Mouse (Mus musculus) liver, adult 2 months (tissue): ENCODE data around the gene Akr1c18. TPM values are rescaled to one million over a fixed set of nuclear protein-coding genes. Genes with fewer than 3 reads are reported as not detected.

ENCODE experiments used
- DNase-seq: peaks from one replicate; pipeline ENCODE4 v3.0.0-alpha.2; 2011; ENCODE audit warnings: low read depth, low spot score; ENCODE audit errors: extremely low read depth
- H3K27ac ChIP-seq: fragments of 200-500 bp; replicated peaks from 2 replicates; pipeline ENCODE4 v1.5.1; 2012; ENCODE audit warnings: low read depth, mild to moderate bottlenecking, control low read depth, inconsistent platforms, low read length; ENCODE audit not compliant: insufficient read depth
- H3K27me3 ChIP-seq: fragments of 200-500 bp; 2 replicates; pipeline ENCODE4 v1.6.1; 2012; ENCODE audit warnings: mild to moderate bottlenecking, moderate library complexity, low read length, inconsistent platforms; ENCODE audit not compliant: control insufficient read depth, insufficient read depth
- H3K36me3 ChIP-seq: fragments of 200-500 bp; 2 replicates; pipeline ENCODE4 v1.6.1; 2012; ENCODE audit warnings: low read length, inconsistent platforms; ENCODE audit not compliant: control insufficient read depth, insufficient read depth
- H3K4me1 ChIP-seq: fragments of 200-500 bp; 2 replicates; pipeline ENCODE4 v1.6.1; 2011; ENCODE audit warnings: low read length; ENCODE audit not compliant: control insufficient read depth, insufficient read depth
- H3K4me3 ChIP-seq: fragments of 200-500 bp; 2 replicates; pipeline ENCODE4 v1.5.1; 2011; ENCODE audit warnings: low read depth, mild to moderate bottlenecking, control low read depth, low read length, moderate library complexity; ENCODE audit not compliant: insufficient read depth
- H3K79me2 ChIP-seq: fragments of 200-500 bp; 2 replicates; pipeline ENCODE4 v1.6.1; 2012; ENCODE audit warnings: inconsistent platforms, mild to moderate bottlenecking, low read length, moderate library complexity; ENCODE audit not compliant: control insufficient read depth, insufficient read depth
- H3K9ac ChIP-seq: fragments of 200-500 bp; 2 replicates; pipeline ENCODE4 v1.6.1; 2012; ENCODE audit warnings: low read depth, mild to moderate bottlenecking, control low read depth, inconsistent platforms, low read length
- CTCF ChIP-seq: fragments of 200-500 bp; IDR thresholded peaks from 2 replicates; pipeline ENCODE4 v1.5.1; 2011; ENCODE audit warnings: low read depth, low read length, control low read depth
- POLR2A ChIP-seq: fragments of 200-500 bp; IDR thresholded peaks from 2 replicates; pipeline ENCODE4 v1.6.1; 2011; ENCODE audit warnings: low read length, control low read depth; ENCODE audit not compliant: insufficient read depth; ENCODE audit errors: extremely low read depth
- WGBS: fragments of 180-500 bp; shearing (Covaris S2); methylation state at CpG from one replicate; pipeline ENCODE4 v1.1.7; 2018; 5-methylcytosine and 5-hydroxymethylcytosine counted together
- polyA plus RNA-seq: library from polyadenylated mRNA; depleted of rRNA; stranded (reverse); fragments of >200 nt; gene quantifications from 2 replicates; pipeline ENCODE4 v1.2.3, GENCODE M21; 2012; rRNA removed
- total RNA-seq: library from RNA; depleted of rRNA; stranded (reverse); fragments of >200 nt; gene quantifications from 2 replicates; pipeline ENCODE4 v1.2.3, GENCODE M21; 2014; rRNA removed

Akr1c18 gene
- total and polyA plus RNA-seq, 2 experiments: 0.55 TPM; not detected in 1

DNA sequence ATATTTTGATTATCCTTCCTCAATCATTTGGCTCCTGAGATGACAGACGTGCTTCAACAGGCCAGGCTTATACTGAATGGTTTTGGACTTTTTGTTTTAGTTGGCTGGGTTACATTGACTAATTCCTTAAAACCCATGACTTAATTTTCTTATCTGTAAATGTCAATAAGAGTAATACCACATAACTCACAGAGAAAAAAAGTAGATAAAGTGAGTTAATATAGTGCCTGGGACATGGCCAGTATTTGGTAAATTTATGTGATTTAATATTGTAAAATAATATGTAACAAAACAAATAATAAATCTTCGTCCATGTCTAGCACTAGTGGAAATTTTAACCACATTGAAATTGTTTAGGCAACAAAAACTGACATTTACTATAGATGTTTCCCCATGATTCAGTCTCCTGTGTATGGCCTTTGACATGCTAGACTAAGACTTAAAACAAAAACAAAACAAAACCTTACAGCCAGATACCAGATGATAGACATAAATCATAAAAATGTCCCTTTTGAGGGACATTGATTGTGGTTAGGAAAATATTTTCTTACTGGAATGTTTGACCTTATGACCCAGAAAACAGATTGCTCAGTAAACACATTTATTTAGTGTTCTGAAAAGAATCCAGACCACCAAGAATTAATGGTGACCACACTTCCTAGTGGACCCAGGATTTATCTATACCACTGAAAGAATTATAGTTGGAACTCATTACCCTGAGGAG lies 31.1 kb downstream of the Akr1c18 start:
- 42% methylated on average over 2 of the region's 2 CpGs for WGBS
- no peaks in the 10 kb centered on the region for H3K4me1 ChIP-seq
- DNase-seq: no peak
- no peak overlapping the region for H3K27ac ChIP-seq
- H3K9ac ChIP-seq: no peak overlapping the region
- no peaks in the 10 kb centered on the region for H3K36me3 ChIP-seq
- H3K27me3 ChIP-seq: no peaks in the 10 kb centered on the region
- H3K79me2 ChIP-seq: no peaks in the 10 kb centered on the region
- no peak for TF ChIP-seq POLR2A
- no peak for TF ChIP-seq CTCF
- H3K4me3 ChIP-seq: no peak overlapping the region

DNA sequence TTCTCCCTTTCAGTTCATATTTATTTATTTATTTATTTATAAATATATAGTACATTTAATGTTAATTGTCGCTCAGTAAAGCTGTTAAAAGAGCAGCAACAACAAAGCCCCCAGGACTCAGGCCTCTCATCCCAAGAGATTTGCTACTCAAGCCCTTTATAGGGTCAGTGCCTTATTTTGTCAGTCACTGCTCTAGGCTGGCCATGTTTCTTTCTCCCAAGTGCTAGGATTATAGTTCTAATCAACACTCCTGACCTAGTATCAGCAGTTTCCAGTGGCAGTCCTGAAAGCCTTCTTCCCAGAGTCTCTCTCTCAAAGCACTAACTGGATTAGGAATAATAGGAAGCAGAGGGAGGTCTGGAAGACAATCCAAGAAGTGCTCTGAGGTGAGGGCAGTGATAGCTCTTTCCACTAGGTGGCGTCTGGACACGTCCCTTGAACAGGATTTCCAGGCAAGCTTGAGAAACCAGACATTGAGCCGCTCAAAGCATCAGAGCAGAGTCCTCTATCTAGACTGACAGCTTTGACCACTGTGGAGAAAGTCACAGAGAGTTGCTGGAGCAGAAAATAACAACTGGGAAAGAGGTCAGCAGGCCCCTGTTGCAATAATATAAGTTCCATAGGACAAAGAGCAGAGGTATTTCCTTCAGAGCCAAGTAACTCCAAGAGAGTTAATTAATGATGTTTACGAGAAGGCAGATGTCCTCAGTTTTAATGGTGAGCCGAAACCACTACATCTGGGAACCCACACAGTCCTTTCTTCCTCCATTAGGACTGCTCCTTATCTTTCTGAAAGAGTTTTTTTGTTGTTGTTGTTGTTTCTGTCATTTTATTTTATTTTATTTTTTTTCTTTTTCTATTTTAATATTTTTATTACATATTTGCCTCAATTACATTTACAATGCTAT lies 39.9 kb downstream of the Akr1c18 start:
- H3K27ac ChIP-seq: no peak overlapping the region
- WGBS: 42% methylated on average over 6 of the region's 6 CpGs
- H3K9ac ChIP-seq: no peak overlapping the region
- no peaks in the 10 kb centered on the region for H3K4me1 ChIP-seq
- DNase-seq: peak; percentile 62
- no peaks in the 10 kb centered on the region for H3K27me3 ChIP-seq
- TF ChIP-seq CTCF: peak; percentile 78
- no peak for TF ChIP-seq POLR2A
- H3K4me3 ChIP-seq: no peak overlapping the region
- H3K79me2 ChIP-seq: no peaks in the 10 kb centered on the region
- H3K36me3 ChIP-seq: no peaks in the 10 kb centered on the region

DNA sequence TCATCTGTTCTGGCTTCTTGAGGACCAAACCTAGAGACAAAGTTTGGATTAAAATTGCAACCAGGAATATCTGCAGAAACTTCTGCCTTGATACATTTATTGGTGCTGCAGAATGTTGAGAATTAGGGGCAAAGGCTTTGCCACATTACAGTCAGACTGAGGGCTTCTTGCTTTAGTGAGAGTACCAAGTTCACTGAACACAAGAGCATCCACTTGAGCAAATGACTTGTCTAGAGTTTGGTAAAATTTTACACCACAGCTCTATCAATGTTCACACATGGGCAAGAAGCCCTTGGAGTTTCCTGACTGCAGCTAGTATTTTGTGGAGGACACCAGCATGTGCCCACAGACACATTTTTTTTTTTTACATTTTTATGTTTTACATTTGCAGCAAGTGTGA lies 47.7 kb downstream of the Akr1c18 start:
- H3K36me3 ChIP-seq: no peaks in the 10 kb centered on the region
- H3K27me3 ChIP-seq: no peaks in the 10 kb centered on the region
- no peak overlapping the region for H3K4me3 ChIP-seq
- TF ChIP-seq CTCF (no peak), POLR2A (no peak)
- no peak overlapping the region for H3K27ac ChIP-seq
- DNase-seq: no peak
- no peaks in the 10 kb centered on the region for H3K79me2 ChIP-seq
- no peak overlapping the region for H3K9ac ChIP-seq
- H3K4me1 ChIP-seq: no peaks in the 10 kb centered on the region

DNA sequence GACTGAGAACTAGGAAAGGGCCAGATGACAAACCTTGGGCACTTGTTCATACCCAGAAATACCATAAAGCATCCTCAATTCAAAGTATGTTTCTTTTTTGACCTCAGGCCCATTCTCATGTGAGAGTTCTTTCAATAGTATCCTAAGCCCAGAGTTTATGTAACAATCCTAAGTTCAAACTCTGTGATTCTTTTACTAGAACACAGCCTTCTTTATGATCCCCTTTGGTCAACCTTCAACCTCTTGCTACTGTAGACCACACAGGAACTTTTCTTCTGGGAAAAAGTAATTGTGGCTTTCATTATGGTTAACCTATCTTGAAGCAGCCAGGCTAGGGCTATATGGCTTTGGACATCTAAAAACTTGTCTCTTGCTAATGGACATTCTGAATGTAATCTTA lies 48.8 kb downstream of the Akr1c18 start:
- no peak for DNase-seq
- no peak for TF ChIP-seq POLR2A
- TF ChIP-seq CTCF: no peak
- Histone ChIP-seq H3K27me3 (no peaks in the 10 kb centered on the region), H3K4me1 (no peaks in the 10 kb centered on the region), H3K4me3 (no peak overlapping the region), H3K36me3 (no peaks in the 10 kb centered on the region), H3K27ac (no peak overlapping the region), H3K79me2 (no peaks in the 10 kb centered on the region), H3K9ac (no peak overlapping the region)

Other genes starting within 250 kb of the Akr1c18 start
- 20.5 and 26.3 TPM in 2 replicates for gene Net1, start 232.4 kb downstream of the Akr1c18 start, total RNA-seq
- gene Net1, start 232.4 kb downstream of the Akr1c18 start, polyA plus RNA-seq: 17.1 and 18.4 TPM in 2 replicates
- not detected in 2 replicates for gene Tubal3, start 232.4 kb downstream of the Akr1c18 start, total RNA-seq
- gene Tubal3, start 232.4 kb downstream of the Akr1c18 start, polyA plus RNA-seq: not detected in 2 replicates
- not detected in 2 replicates for gene Ucn3, start 205.3 kb downstream of the Akr1c18 start, total RNA-seq
- not detected in 2 replicates for gene Ucn3, start 205.3 kb downstream of the Akr1c18 start, polyA plus RNA-seq
- gene Akr1c14, start 101.6 kb downstream of the Akr1c18 start, total RNA-seq: 559 and 727 TPM in 2 replicates
- 72.5 and 77.5 TPM in 2 replicates for gene Akr1c14, start 101.6 kb downstream of the Akr1c18 start, polyA plus RNA-seq
- 182 and 231 TPM in 2 replicates for gene Akr1c13, start 40.5 kb upstream of the Akr1c18 start, total RNA-seq
- gene Akr1c13, start 40.5 kb upstream of the Akr1c18 start, polyA plus RNA-seq: 30.1 and 34.6 TPM in 2 replicates
- gene Akr1c19, start 78.0 kb upstream of the Akr1c18 start, total RNA-seq: 182 and 199 TPM in 2 replicates
- 20.3 and 25.8 TPM in 2 replicates for gene Akr1c19, start 78.0 kb upstream of the Akr1c18 start, polyA plus RNA-seq
- 97.7 and 125 TPM in 2 replicates for gene Akr1c12, start 128.8 kb upstream of the Akr1c18 start, total RNA-seq
- gene Akr1c12, start 128.8 kb upstream of the Akr1c18 start, polyA plus RNA-seq: 21.0 and 22.8 TPM in 2 replicates